Mouse (Mus musculus) left cerebral cortex, adult 8-10 months (tissue): Measurements from ENCODE around the gene Shank1. TPM values are rescaled to one million over a fixed set of nuclear protein-coding genes. Genes with fewer than 3 reads are reported as not detected.

Experiments used
- DNase-seq, 2 experiments: peaks; one replicate each; pipeline ENCODE4 v3.0.0; 2022; ENCODE audit warnings: low spot score in 2 of 2
- total RNA-seq, 4 experiments: library from RNA; stranded (reverse); gene quantifications; 2 replicates each; pipeline ENCODE4 v1.2.4; 2022

Gene Shank1
- total RNA-seq, 4 experiments from 2014 or later: 509 to 568 (median 540) TPM

DNA sequence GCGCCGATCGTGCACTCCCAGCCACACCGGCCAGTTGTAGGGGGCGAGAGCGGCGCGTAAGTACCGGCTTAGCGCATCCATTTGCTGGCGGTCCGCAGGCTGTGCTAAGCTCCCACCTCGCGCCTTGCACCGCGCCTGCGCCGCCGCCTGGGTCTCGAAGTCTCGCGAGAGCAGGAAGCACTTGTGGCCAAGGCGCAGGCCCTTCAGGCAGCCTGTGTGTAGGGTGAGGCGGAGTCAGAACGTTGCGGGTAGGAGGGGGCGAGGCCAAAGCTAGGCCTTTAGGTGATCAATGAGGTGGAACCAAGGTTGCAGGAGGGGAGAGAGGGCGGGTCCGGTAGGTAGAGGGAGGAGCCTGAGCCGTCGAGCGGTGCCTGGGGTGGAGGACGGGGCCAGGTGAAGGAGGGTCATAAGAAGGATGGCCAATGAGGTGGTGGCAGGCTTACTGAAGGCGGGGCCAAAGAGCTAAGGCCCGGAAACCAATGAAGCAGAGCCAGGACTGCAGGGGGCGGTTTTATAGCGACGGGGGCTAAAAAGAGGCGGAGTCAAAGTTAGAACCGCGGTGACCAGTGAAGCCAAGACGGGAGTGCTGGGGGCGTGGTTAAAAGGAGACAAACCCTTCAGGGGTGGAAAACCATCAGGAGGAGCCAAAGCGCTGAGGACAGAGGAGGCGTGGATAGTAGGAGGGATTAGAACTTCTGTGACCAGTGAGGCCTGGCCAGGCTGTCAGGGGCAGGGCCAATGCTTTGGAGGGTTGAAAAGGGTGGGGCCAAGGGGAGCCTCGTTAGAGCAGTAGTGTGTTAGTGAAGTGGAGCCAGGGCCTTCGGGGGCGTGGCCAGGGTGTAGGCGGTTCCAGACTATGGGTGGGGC lies 5.0 kb upstream of the Shank1 start:
- DNase-seq: peak; percentile 94 to 98

DNA sequence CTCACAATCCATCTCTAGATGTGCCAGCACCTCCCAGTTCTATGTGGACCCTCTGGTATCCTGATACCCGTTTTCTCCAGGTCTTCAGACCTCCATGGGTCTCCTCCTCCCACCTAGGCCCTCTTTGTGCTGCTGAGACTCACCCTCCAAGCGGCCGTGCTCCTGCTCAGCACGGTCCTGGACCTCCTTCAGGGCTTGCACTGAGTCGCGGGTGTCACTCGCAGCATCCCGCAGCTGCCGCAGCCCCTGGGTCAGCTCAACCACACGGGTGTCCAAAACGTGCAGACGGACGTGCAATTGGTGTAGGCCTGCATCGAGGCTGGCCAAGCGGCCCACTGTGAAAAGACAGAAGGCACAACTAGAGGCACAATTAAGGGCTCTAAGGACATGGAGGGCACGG lies 4.4 kb upstream of the Shank1 start:
- DNase-seq: no peak

DNA sequence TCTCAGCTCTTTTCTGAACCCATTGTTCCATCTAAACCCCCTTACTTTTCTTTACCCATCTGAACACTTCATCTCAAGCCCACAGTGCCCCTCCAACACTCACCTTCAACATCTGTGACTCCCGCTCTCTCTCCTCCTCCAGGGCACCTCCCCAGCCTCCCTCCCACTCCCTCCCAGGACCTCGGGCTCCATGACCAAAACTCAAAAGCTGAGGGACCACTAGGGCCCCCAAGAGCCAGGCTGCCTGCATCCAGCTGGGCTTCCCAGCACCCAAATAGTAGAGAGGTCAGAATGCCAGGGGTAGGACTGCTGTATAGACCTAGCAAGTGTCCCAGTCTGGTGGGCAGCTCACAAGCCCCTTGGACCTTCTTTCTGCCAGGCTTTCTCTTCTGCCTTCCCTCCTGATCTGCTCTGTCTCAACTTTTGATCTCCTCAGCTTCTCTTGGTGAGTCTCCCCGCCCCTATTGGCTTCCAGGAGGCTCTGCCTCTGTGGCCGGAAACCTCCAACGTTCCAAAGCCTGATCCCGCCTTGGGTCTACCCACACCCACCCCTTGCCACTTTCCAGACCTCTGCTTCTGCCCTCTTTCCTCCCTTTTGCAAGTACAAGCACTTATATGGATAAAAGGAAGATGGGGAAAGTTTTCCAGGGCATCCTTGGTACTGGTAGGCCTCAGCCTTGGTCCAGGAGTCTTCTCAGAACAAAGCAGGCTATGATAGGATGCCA lies 3.4 kb upstream of the Shank1 start, which contains the start of gene Clec11a:
Clec11a (minus strand) TSS at position 387 of the 725 bp plus-strand sequence.
- DNase-seq: peak in 1 of 2 experiments; percentile 9

DNA sequence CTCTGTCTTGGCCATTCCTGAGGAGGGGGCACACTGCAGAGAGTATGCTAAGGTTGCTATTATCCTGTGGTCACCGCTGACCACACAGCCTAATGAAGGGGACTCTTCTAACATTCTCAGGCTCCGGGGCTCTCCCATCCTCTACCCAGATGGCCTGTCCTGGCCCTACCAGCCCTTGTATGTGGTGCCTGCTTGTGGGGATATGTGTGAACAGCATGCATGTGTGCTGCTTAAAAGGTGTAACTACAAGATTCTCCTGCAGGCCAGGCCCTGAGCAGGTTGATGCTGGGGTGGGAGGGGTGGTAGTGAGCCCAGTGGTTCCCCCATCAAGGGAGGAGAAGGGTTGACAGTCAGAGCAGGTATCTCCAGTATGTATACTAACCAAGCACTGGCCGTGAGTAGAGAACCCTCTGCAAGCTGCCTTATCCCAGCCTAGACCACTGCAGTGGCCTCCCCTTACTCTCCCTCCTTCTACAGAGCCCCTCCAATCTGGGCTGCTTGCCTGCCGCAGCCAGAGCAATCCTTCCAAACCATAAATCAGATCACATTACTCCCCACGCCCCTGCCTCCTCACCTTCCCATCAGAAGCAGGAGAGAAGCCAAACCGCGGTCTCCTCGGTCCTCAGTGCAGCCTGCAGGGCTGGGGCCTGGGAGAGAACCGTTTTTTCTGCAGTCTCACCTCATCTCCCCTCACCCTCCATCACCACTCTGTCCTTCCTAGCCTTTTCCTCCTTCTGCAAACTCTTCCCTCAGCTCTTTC lies 2.6 kb upstream of the Shank1 start:
- no peak for DNase-seq

DNA sequence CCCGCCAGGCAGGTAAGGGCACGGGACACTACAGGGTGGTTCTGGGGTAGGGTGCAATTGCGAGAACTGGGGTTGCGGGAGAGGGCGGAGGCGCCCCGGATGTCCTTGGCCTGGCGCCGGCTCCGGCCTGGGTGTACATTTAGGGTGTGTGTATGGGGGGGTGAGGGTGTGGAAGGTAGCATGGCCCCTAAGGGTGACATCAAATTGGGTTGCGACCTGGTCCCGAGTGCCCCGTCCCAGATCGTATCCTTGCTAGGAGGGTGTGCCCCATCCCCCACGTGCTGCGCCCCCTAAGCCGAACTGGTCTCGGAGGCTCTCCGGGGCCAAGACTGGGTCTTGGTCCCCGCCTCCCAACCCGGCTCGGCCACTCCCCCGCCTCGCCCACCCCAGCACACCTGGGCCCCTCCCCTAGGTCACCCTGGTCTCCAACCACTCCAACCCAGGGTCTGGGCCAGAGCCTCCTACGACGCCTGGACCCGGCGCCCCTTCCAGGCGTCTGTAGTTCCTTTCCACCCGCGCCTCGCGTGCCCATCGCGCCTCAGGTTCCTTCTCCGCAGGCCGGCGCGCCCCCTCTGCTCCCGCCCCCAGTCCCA lies 328 bp downstream of the Shank1 start:
- peak in 1 of 2 experiments; percentile 38 for DNase-seq

DNA sequence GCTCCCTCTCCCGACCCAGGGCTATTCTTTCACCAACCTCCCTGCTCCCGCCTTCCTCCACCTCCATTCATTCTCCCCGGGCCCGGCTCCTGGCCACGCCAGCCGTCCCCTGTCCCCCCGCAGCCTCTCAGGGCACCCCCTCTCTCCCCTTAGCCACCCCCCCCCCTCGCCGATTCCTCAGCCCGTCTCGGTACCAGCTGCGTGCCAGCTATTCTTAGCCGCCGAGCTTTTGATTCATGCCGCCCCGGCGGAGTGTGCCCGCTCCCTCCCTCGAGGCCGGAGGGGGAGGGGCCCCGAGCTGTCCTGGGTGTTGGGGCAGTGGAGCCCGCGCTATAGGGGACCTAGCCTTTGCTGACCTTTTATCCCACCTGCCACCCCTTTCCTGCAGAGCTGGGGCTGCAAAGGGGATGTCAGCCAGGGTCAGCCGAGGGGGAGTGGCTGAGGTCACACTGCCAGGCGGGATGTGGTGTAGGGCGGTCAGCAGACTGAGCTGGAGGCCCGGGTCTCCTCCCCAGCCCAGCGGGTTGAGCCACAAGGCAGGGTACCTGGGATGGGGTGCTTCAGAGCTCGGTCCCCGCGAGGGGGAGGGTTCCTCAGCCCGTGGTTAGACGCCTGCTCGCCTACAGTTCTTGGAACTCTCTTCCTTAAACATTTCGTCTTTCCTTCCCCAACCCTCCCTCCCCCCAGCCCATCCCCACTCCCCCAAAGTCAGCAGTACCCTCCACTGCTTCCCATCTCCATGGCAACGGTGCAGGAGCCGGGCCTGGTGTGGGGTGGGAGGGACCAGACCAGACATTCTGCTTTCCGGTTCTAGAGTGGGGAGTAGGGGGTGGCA lies 1.0 kb downstream of the Shank1 start:
- DNase-seq: peak; percentile 60 to 82

DNA sequence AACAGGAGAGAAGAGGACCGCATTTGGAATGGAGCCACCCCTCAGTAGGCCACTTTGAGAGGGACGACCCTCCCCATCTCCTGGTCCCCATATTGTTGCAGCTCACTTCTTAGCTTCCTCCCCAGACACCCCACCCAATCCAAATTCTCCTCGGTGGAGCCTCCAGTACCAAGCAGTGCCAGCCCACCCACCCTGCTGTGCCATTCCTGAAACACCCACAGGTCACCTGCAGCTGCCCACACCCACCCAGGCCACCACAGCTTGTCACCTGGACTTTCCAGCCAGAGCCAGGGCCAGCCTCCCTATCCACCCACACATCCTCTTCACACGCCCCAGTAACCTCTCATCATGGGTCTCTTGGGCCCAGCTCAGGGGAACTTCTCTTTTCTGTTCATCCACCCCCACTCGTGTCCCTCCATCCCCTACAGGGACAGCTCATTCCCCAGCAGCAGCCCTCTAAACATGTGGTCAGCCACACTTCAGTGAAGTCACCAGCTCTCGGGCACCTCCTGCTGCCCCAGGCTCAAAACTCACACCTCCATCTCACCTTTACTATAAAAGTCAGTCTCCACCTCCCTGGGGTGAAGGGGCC lies 1.8 kb downstream of the Shank1 start:
- peak in 1 of 2 experiments; percentile 72 for DNase-seq

DNA sequence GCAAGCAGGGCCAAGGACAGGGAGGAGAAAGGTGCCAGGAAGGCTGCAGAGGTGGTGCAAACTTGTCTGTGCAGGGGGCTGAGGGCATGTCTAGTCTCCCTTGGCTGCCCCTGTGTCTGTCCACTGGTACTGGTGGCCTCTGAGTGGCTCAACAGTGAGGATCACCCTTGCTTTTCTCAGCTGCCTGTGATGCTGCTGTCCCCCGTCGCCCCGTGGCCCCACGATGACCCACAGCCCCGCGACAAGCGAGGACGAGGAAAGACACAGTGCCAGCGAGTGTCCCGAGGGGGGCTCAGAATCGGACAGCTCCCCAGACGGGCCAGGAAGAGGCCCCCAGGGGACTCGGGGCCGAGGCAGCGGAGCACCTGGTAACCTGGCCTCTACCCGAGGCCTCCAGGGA lies 2.4 kb downstream of the Shank1 start:
- DNase-seq: peak in 1 of 2 experiments; percentile 14

DNA sequence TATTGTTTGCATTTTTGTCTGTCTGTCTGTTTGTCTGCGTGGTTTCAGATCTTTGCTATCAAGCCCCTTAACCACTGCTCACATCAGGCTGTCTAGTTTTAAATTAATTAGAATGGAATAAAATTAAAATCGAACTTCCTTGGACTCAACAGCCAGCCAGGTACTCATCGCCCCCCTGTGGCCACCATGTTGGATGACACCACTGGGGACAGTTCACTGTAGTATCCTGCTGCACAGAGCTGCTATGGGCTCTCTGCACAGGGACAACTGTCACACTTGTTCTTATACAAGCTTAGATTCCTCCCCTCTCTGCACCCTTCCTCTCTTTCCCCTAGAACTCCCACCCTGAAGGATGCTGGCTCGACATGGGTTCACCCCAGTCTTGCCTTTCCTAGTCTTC lies 7.9 kb downstream of the Shank1 start:
- DNase-seq: no peak

DNA sequence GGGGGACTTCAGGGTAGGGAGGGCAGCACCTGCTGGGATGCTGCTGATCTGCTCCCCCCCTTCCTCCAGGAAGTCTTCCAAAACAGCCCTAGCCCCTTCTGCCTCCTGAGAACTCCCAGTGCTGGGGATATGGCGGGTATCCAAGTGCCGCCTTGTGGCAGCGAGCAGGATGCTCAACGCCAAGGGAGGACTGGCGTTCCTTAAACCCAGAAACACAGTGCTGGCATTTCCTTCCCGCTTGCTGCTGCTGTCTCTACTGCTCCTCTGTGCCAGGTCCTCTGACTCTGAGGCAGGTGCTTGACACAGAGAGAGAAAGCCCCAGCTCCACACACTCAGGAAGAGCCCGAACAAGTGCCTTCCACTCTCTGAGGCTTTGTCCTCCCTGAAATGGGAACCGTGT lies 10.8 kb downstream of the Shank1 start:
- DNase-seq: peak in 1 of 2 experiments; percentile 69

DNA sequence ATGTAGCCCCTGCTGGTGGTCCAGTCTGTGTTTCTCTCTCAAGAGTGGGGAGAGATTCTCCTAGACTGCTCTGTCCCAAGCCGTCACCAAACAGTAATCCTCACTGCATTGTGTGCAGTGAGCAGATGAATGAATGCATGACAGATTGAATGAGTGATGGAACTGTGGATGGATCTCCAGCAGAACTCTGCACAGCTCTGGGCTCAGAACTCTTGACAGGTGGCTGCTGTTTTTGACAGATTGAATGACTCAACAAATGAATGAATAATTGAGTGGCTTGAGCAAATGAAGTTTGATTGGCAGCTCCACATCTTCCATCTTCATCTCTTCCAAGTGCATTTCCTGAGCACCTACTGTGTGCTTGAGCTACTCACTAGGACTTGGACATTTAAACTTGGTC lies 12.2 kb downstream of the Shank1 start:
- DNase-seq: no peak

DNA sequence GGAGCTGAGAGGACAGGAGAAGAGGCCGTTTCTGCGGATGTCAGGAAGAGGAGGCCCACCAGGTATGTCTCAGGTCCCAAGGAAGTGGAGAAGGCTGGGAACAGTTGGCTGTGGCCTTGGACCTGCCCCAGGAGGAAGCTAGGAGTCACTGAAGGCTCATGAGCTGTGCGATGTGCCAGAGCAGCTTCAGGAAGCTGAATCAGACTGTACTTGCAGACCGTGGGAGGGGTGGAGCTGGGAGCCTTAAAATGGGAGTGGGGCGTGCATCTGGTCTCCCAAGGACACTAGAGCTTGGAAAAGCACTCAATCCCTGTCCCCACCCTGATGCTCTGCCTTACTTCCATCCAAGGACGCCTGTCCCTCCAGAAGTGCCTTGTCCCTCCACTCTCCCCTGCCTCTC lies 16.6 kb downstream of the Shank1 start:
- no peak for DNase-seq

DNA sequence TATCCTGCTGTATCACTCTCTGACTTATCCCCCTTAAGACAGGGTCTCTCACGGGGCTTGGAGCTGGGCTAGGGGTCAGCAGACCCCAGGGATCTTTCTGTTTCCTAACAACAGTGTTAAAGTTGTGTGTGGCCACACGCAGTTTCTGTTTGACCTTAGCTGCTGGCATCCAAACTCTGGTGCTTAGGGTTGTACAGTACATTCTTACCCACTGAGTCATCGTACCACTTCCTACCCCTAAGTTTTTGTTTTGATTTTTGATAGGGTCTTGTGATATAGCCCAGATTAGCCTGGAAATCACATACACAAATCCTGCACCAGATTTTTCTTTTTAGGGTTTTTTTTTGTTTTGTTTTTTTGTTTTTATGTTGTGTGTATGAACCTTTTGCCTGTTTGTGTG lies 22.3 kb downstream of the Shank1 start:
- no peak for DNase-seq

DNA sequence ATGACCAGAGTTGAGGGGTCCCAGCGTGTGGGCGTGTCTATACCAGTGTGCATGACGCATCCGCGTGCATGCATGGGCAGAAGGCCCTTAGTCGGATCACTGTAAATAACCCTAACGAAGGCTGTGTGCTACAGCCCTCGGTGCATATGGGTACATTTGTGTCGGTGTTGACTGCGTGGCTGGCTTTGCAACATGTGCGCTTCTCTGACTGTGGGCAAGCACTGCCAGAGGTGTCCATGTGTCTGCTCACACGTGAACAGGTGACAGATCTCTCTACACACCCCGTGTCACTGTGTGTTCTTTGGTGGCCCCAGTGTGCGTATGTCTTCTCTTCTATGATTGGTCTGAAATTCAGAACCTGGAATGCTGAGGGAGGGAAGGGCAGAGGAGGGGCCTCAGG lies 24.1 kb downstream of the Shank1 start:
- DNase-seq: no peak

DNA sequence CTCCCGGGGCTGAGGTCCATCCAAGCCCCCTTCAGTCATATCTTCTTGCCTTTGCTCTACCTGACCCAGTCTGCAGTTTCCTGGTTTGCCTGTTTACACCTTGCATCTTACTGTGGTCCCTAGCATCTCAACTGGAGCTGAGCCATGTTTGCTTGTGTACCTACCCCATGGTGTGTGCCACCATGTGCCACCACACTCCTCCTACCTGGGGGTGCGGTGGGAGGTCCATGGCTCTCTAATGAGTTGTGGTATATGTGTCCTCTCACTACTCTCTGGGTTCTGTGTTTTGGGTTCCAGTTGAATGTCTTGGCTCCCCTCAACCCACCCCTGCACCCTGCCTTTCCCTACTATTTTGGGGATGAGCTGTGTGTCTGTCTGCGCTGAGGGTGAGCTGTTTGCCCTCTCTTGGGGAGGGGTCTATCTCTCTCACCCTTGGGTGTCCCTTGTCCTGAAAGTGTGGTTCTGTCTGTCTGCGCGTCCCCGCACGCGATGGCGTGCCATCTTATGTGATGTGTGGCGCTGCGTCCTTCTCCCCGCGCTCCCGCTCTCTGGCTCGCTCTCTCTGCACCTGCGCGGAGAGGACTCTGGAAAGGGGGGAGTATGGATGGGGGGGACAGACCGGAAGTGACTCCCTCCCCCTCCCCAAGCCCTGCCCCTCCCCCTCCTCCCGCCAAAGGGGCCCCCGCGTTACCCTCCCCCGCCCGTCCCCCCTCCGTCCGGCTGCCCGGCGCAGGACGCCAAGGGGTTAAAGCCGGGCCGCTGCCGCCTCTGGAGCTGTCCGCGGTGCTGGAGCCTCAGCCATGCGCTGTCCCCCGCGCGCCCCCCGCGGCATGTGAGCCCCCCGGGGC lies 25.2 kb downstream of the Shank1 start:
- no peak for DNase-seq

DNA sequence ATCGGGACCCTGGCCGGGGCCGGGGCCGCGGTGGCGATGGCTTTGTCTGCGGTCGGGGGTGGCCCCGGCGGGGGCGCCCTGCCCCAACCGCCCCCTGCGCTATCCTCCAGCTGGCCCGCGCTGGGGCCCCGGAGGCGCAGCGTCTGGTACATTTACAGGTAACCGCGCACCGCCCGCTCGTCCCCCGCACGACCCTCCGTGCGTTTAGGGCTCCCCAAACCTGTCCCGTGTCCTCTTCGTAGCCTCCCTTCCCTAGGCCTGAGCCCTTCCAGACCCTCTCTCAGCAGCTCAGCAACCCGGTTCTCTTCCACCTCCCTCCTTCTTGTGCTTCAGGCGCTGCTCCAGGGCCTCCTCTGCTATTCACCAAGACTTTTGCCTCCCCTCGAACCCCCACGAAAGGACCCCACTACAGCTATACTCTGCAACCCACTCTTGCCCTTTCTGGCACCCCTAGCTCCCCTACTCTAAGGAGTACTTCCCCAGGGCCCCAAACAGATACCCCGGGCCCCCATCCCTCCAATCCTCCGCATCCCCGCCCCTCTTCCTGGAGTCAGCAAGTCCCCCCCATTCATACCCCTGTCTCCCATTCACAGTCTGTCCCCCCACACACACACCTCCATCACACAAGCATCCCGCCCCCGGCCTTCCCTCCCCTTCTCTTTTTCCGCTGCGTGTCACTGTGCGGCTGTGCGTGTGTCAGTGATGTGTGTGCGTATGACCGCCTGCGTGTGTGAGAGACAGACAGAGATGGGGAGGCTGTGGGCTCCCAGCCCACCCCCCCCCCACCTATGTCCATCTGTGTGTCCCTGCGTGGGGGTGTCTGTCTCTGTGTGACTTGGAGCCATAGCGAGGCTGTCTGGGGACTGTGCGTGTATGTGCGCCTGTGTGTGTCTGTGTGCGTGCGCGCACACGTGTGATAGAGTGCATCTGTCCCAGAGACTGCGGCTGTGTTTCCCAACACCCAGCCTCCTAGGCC lies 26.3 kb downstream of the Shank1 start:
- peak in 1 of 2 experiments; percentile 83 for DNase-seq

DNA sequence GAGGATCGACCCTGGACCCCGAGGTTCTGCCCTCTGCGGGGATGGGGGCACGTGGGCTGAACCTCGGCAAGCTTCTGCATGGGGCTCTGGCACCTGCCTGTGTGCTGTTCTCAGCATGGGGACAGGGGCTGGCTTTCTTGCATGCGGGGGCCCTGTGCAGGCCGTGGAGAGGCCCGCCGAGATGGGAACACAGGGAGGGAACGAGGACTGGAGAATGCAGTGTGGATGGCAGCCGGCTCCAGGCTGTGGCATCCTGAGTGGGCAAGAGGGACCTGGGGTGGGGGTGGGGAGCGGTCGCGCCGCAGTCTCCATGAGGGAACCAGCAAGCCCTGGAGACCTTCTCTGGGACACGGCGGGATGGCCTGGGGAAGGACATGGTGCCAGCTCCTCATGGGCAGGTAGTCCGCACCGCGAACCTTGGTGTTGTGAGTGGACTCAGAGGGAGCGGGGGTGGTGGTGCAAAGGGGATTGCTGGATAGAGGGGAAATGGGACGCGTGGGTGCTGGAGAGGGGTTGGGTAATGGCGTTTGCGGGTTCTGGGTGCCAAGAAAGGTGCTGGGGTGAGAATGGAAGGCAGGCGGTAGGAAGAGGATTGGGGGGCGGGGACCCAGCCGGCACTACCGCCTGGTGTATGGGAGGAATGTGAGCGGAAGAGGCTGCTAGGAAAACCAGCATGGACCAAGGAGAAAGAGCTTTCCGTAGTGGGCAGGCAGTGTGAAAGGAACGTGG lies 27.2 kb downstream of the Shank1 start:
- DNase-seq: no peak
